Mouse (Mus musculus) lung, postnatal 0 days (tissue): ENCODE measurements around the gene Nkd1.

Source experiments
- CTCF ChIP-seq: IDR thresholded peaks from 2 replicates; pipeline ENCODE4 v1.5.1; 2016; ENCODE audit warnings: antibody characterized with exemption, mild to moderate bottlenecking
- EP300 ChIP-seq: IDR thresholded peaks from 2 replicates; pipeline ENCODE4 v1.6.1; 2016; ENCODE audit warnings: antibody characterized with exemption, mild to moderate bottlenecking, control low read depth

DNA sequence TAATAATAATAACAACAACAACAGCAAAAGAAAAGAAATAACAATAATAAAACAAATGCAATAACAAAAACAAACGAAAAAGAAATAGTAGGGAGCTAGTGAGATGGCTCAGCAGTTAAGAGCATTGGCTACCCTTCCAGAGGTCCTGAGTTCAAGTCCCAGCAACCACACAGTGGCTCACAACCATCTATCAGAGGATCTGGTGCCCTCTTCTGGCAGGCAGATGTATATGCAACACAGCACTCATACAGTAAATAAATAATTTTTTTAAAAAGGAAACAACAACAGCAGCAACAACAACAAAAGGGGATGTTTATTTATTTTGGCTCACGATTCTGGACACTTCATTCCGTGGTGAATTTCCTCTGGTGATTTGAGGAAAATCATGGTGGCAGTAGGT lies 98.4 kb downstream of the Nkd1 start:
- TF ChIP-seq CTCF = peak; percentile 68
- TF ChIP-seq EP300 = no peak
